Mouse (Mus musculus): Measurements from ENCODE around the gene Hspb1. TPM values are rescaled to one million over a fixed set of nuclear protein-coding genes. Genes with fewer than 3 reads are reported as not detected.

Gene Hspb1
- 10 to 100 TPM; 19.2 to 19.3 TPM for total RNA-seq (2021)
- long read RNA-seq, experiment 1, transcript Hspb1-201 (3 exons, 903 nt): major isoform, 10 of 10 reads
- long read RNA-seq, experiment 1, partial matches to known transcripts: 0 of 10 reads
- long read RNA-seq, experiment 1, other reads (novel, unspliced or antisense): 0 of 10 reads
- long read RNA-seq, experiment 2, partial matches to known transcripts: 0 of 3 reads
- long read RNA-seq, experiment 2, other reads (novel, unspliced or antisense): 0 of 3 reads

DNA sequence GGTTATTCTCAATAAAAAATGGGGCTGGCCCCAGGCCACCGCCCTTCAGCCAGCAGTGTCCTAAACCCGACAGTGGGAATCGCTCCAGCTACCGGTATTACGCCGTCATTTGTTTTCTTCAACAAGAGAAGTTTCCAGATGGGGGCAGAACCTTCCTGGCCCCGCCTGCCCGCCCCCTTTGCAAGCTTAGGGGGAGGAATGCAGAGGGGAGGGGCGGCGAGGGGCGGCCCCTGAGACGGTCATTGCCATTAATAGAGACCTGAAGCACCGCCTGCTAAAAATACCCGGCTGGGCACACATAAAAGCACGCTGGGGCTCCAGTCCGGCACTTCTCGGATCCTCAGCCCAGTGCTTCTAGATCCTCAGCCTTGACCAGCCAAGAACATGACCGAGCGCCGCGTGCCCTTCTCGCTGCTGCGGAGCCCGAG, at the start of gene Hspb1:
Gene Hspb1, plus strand, starts transcription at position 245 of the 428 bp plus-strand sequence.
- no peak for DNase-seq (ENCODE audit: extremely low spot score in 1 of 2, low spot score in 2 of 2)
- H3K27ac ChIP-seq: peak within 1 kb of the TSS; percentile 58; the same call in 1 of the 2 replicates
- intact Hi-C loops (cut with DNase I): no loop called here
- H3K4me3 ChIP-seq: peak within 1 kb of the TSS; percentile 39
- TF ChIP-seq CTCF (IDR thresholded peaks at IDR 0.05): no peak

DNA sequence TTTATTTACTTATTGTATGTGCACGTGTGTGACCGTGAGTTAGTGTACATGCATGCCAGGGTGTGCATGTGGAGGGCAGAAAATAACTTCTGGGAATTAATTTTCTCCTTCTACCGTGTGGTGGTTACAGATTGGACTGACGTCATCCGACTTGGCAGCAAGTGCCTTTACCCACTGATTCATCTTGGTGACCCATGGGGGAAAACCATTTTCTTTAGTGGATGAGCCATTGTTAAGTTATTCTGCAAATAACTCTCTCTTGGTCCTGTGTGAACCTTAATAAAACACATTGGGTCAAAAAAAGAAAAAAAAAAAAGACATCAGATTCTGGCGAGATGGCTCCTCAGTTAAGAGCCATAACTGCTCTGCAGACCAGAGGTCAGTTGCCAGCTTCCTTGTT, 46.1 kb upstream of the Hspb1 start:
- no peak for TF ChIP-seq CTCF (IDR thresholded peaks at IDR 0.05)
- intact Hi-C loops (cut with DNase I): no loop called here
- no peak overlapping the region for H3K27ac ChIP-seq
- no peak overlapping the region for H3K4me3 ChIP-seq
- DNase-seq (ENCODE audit: extremely low spot score in 1 of 2, low spot score in 2 of 2): no peak

DNA sequence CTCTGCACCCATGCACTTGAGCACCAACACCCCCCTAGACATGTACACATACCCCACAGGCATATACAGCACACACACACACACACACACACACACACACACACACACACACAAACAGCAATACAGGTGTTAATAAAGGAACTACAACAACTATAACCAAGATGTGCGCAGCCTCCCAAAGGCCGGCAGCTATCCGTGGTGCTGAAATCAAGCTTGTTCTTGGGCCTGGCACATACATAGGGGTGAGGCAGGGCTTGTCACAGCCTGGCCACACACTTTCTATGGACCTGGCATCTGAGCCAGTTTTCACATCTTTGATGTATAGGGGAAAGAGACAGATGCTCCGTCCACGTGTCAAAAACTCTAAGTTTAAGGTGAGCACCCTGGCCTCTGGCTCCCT, 44.3 kb upstream of the Hspb1 start:
- TF ChIP-seq CTCF (IDR thresholded peaks at IDR 0.05): no peak
- Histone ChIP-seq H3K4me3 (no peak overlapping the region), H3K27ac (no peak overlapping the region)
- intact Hi-C loops (cut with DNase I): no loop called here
- no peak for DNase-seq (ENCODE audit: extremely low spot score in 1 of 2, low spot score in 2 of 2)

DNA sequence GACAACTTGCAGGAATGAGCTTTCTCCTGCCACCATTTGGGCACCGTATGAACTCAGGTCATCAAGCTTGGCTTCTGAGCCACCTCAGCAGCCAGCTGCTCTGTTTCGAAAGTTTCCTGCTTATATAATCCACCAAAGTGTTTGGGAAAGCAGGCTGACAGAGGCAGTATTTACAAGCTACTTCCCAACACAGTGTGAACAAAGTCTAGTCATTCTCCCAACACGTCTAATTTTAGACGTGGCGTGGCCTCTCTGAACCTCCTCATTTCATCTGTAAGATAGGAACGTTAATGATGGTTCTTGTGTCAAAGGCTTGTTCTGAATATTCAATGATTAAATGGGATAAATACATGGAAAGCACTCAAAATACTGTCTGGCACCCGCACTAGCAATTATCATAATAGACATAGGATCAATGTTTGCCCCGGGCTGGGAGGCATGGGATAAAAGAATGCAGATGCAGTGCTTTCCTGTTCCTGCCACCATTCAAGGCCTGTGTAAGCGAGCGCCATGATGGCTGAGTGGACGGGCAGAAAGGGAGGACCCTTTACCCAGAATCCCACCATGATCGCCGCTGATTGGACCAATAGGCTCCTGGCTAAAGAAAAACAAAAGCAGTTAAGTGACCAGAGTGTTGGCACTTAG, 41.9 kb upstream of the Hspb1 start:
- no peak overlapping the region; the same call in none of the 2 replicates for H3K27ac ChIP-seq
- TF ChIP-seq CTCF (IDR thresholded peaks at IDR 0.05): no peak
- no peak for DNase-seq (ENCODE audit: extremely low spot score in 1 of 2, low spot score in 2 of 2)
- intact Hi-C loops (cut with DNase I): no loop called here
- no peak overlapping the region for H3K4me3 ChIP-seq

DNA sequence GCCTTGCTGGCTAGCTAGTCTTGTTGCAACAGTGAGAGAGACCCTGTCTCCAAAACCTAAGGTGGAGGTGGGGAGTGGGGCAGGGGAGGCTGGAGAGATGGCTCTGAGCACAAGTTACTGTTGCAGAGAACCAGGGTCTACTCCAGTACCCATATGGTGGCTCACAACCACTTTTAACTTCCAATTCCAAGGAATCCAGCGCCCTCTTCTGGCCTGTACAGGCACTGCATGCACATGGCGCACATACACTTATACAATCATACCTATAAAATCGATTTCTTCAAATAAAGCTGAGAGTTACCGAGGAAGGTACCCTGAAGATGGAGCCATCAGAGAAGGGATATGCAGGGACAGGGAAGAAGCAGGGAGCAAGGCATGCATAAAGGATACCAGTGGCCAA, 40.3 kb upstream of the Hspb1 start:
- Histone ChIP-seq H3K27ac (peak overlapping the region; percentile 56), H3K4me3 (no peak overlapping the region)
- peak; percentile 48 for TF ChIP-seq CTCF (IDR thresholded peaks at IDR 0.05)
- intact Hi-C loops (cut with DNase I): no loop called here
- DNase-seq (ENCODE audit: extremely low spot score in 1 of 2, low spot score in 2 of 2): no peak

DNA sequence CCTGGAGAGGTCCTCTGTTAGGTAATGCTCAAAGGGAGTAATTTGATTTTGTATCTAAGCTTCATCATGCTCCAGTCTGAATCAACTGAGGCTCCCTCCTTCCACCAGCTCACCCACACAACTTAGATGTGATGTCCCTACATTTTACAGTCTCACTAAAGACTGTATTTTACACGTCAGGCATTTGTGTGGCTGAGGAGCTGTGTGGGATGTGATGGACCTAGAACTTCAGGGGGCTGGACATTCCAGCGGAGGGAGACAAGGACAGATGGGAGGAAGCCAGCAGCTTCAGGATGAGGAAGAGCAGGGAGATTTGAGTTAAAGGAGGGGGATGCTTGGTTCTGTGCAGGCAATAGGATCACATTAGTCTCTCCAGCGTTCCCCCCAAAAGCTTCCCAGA, 39.8 kb upstream of the Hspb1 start:
- peak overlapping the region; percentile 56 for H3K27ac ChIP-seq
- intact Hi-C loops (cut with DNase I): no loop called here
- H3K4me3 ChIP-seq: no peak overlapping the region
- no peak for TF ChIP-seq CTCF (IDR thresholded peaks at IDR 0.05)
- DNase-seq (ENCODE audit: extremely low spot score in 1 of 2, low spot score in 2 of 2): no peak

DNA sequence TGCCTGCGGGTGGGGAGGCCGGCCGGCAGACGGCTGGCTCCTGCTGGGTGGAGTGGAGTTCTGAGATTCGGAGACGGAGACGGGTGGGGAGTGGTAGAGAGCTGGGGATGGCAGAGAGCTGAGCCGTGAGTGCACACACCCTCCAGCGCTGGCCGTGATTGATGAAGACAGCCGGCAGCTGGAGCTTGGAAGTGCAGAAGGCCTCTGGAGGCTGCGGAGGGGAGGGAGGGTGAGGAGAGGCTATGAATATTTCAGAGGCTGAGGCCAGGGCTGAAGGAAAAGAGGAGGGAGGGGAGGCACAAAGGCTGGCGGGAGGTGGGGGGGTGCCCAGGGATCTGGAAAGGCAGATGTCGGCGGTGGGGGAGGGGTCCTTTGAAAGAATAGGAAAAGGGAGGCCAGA, 36.7 kb upstream of the Hspb1 start:
- no peak for TF ChIP-seq CTCF (IDR thresholded peaks at IDR 0.05)
- H3K4me3 ChIP-seq: no peak overlapping the region
- H3K27ac ChIP-seq: peak overlapping the region; percentile 28; the same call in 1 of the 2 replicates
- intact Hi-C loops (cut with DNase I): loop anchor here (10.0 kb wide), 1 partner anchor 216 kb away; the partner anchor contains the start of gene Rhbdd2
- DNase-seq (ENCODE audit: extremely low spot score in 1 of 2, low spot score in 2 of 2): peak; percentile 29 to 40

DNA sequence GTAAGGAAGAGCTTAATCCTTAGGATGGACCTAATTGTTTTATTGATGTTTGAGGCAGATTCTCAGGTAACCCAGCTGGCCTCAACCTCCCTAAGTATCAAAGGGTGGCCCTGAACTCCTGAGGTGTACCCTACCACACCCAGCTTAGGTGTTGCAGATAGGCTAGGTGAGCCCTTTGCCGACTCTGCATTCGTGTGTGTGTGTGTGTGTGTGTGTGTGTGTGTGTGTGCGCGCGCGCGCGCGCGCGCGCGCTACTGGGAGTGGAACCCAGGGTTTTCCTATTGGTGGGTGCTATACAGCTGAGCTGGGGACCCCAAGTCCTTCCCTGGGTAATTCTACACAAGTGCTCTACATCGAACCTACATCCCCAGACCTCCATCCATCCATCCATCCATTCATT, 36.2 kb upstream of the Hspb1 start:
- DNase-seq (ENCODE audit: extremely low spot score in 1 of 2, low spot score in 2 of 2): no peak
- Histone ChIP-seq H3K27ac (no peak overlapping the region), H3K4me3 (no peak overlapping the region)
- TF ChIP-seq CTCF (IDR thresholded peaks at IDR 0.05): no peak
- intact Hi-C loops (cut with DNase I): loop anchor here (10.0 kb wide), 1 partner anchor 217 kb away; the partner anchor contains the start of gene Rhbdd2

DNA sequence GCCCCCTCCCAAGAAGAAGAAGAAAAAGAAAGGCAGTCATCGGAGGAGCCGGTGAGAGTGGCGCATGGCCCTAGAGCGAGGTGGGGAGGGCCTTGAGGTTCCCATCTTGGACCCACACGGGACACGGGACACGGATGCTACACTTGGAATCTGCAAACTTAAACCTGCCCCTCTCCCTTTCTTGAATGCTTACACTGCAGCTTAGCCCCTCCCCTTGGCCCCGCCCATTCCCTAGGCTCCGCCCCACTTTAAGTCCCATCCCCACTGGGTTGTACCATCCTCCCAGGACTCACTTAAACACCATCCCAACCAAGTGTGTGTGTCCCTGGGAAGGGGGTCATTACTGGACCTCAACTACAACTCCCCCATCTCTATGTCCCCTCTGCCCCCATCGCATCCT, 35.3 kb upstream of the Hspb1 start:
- Histone ChIP-seq H3K27ac (no peak overlapping the region), H3K4me3 (no peak overlapping the region)
- TF ChIP-seq CTCF (IDR thresholded peaks at IDR 0.05): no peak
- no peak for DNase-seq (ENCODE audit: extremely low spot score in 1 of 2, low spot score in 2 of 2)
- intact Hi-C loops (cut with DNase I): loop anchor here (10.0 kb wide), 1 partner anchor 218 kb away; the partner anchor contains the start of gene Rhbdd2

DNA sequence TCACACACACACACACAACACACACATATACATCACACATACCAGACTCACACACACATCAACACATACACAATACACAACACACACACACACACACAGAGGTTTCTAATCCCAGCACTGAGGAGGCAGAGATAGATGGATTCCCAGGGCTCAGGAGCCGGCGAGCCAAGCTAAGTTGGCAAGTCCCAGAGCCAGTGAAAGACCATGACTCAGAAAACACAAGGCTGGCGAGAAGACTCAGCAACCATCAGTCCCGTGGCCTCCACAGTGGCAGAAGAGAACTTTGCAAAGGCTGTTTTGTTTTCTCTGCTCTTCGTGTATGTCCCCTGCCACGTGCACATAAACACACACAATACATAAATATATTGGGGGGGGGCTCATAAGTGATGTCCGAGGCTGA, 34.0 kb upstream of the Hspb1 start:
- DNase-seq (ENCODE audit: extremely low spot score in 1 of 2, low spot score in 2 of 2): no peak
- H3K4me3 ChIP-seq: no peak overlapping the region
- intact Hi-C loops (cut with DNase I): loop anchor here (10.0 kb wide), 1 partner anchor 219 kb away; the partner anchor contains the start of gene Rhbdd2
- H3K27ac ChIP-seq: no peak overlapping the region
- no peak for TF ChIP-seq CTCF (IDR thresholded peaks at IDR 0.05)

DNA sequence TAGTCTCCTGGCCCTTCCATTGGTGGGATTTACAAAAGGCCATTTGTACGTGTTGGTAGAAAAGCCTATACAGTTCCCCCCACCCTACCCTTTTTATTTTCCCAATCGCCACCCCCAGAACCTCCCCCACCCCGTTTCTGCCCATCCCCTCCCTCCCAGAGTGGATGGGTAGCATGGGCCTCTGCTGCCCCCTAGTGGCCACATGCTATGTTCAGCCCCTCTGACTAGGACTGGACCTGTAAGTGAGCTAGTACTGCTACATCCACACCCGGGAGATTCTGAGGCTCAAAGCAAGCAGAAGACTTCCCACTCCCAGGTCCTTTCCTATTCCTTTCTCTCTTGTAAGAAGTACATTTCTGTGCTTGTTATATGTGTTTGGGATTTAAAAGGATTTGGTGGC, 32.6 kb upstream of the Hspb1 start:
- peak; percentile 76 to 86 for DNase-seq (ENCODE audit: extremely low spot score in 1 of 2, low spot score in 2 of 2)
- peak; percentile 72 for TF ChIP-seq CTCF (IDR thresholded peaks at IDR 0.05)
- intact Hi-C loops (cut with DNase I): loop anchor here (1.0 to 10.0 kb wide), 2 partner anchors 61 to 220 kb away; partner anchors contain the start of gene Rhbdd2
- no peak overlapping the region for H3K4me3 ChIP-seq
- H3K27ac ChIP-seq: no peak overlapping the region

DNA sequence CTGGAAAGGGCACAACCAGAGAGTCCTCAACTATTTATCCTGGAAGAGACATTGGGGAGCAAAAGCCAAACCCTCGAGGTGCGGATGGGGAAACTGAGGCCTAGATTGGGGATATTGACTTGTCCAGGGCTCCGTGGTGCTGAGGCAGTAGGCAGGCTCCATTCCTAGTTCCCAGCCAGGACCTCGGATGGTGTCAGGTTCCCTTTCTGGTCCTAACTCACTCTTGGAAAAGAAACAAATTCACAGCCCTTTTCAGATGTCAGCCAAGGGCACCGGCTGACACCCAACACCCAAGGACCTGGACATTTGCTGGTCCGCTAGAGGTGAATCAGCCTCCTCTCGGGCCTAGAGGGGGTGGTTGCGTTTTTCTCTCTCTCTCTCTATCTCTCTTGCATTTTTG, 21.1 kb upstream of the Hspb1 start:
- intact Hi-C loops (cut with DNase I): no loop called here
- TF ChIP-seq CTCF (IDR thresholded peaks at IDR 0.05): no peak
- Histone ChIP-seq H3K27ac (no peak overlapping the region), H3K4me3 (no peak overlapping the region)
- DNase-seq (ENCODE audit: extremely low spot score in 1 of 2, low spot score in 2 of 2): no peak

All from left cerebral cortex, adult 2 months (tissue).